Mouse (Mus musculus) stomach, embryonic 16.5 days (tissue): ENCODE data around the gene Cmtm4. TPM values are rescaled to one million over a fixed set of nuclear protein-coding genes. Genes with fewer than 3 reads are reported as not detected.
"Not testable (repeated sequence)": the region's sequence is repeated elsewhere in the genome, so short reads cannot be mapped to it uniquely, and the experiment has no call there.

ENCODE experiments used
- ATAC-seq: fragments of 200-750 bp; cut with Nextera tagmentation; 2 replicates; pipeline ENCODE4 v1.8.0; 2017; ENCODE audit warnings: moderate number of reproducible peaks, moderate TSS enrichment; ENCODE audit not compliant: insufficient read depth, low FRiP score
- H3K27ac ChIP-seq: fragments of 300-500 bp; sonication (generic); 2 replicates; pipeline ENCODE4 v1.5.1; 2014; ENCODE audit warnings: low read length
- H3K27me3 ChIP-seq: fragments of 300-500 bp; sonication (generic); 2 replicates; pipeline ENCODE4 v1.6.1; 2014; ENCODE audit warnings: low read length, control low read depth, mixed read lengths; ENCODE audit not compliant: control insufficient read depth, insufficient read depth
- H3K36me3 ChIP-seq: fragments of 300-500 bp; sonication (generic); 2 replicates; pipeline ENCODE4 v1.6.1; 2014; ENCODE audit warnings: low read length; ENCODE audit not compliant: control insufficient read depth, insufficient read depth
- H3K4me1 ChIP-seq: fragments of 300-500 bp; sonication (generic); 2 replicates; pipeline ENCODE4 v1.6.1; 2014; ENCODE audit warnings: low read length, control low read depth, mixed read lengths; ENCODE audit not compliant: control insufficient read depth, insufficient read depth
- H3K4me2 ChIP-seq: fragments of 300-500 bp; sonication (generic); 2 replicates; pipeline ENCODE4 v1.6.1; 2014; ENCODE audit warnings: low read depth, low read length, mixed read lengths
- H3K4me3 ChIP-seq: fragments of 300-500 bp; sonication (generic); replicated peaks from 2 replicates; pipeline ENCODE4 v1.5.1; 2014; ENCODE audit warnings: mild to moderate bottlenecking, low read length
- H3K9ac ChIP-seq: fragments of 300-500 bp; sonication (generic); 2 replicates; pipeline ENCODE4 v1.6.1; 2014; ENCODE audit warnings: low read length
- H3K9me3 ChIP-seq: fragments of 300-500 bp; sonication (generic); replicated peaks from 2 replicates; pipeline ENCODE4 v1.6.1; 2016; ENCODE audit warnings: low read length, control low read depth; ENCODE audit not compliant: control insufficient read depth
- WGBS: fragments of 180-500 bp; shearing (Covaris S2); extraction: QIAGEN DNeasy Blood & Tissue Kit; methylation state at CpG from one replicate; pipeline ENCODE4 v1.1.7; 2014; 5-methylcytosine and 5-hydroxymethylcytosine counted together
- polyA plus RNA-seq: library from polyadenylated mRNA; unstranded; fragments of >200 nt; fragmentation: Nextera tagmentation; extraction: Ambion mirVana; gene quantifications from 2 replicates; pipeline ENCODE4 v1.2.1, GENCODE M21; 2015

The Cmtm4 gene
- polyA plus RNA-seq, 1 experiment from 2014 or later, result 4.3 TPM

DNA sequence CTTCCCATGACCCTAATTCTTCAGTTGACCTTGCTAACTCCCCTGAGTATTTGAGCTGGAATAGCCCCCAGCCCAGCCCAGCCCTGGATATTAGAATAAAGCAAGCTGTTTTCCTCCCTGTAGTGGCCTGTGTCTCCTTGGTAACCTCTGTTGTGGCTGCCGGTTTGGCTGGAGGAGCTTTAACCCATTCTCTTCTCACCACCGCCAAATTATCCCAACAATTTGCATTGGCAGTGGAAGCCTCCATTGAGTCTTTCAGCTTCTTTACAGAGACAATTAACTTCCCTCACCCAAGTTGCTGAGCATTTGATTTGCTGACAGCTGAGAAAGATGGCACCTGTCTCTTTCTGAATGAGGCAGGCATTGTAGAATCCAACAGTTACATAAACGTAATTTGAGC, 94.0 kb downstream of the Cmtm4 start:
- H3K4me3 ChIP-seq, H3K36me3 ChIP-seq, H3K4me1 ChIP-seq, ATAC-seq, H3K9ac ChIP-seq, H3K27me3 ChIP-seq, H3K9me3 ChIP-seq, H3K4me2 ChIP-seq, H3K27ac ChIP-seq: not testable (repeated sequence)
- 20% methylated on average over 3 of the region's 3 CpGs for WGBS

Other genes starting within 250 kb of the Cmtm4 start
- gene Bean1, start 225.4 kb downstream of the Cmtm4 start, polyA plus RNA-seq, result 1.1 and 1.2 TPM in 2 replicates
- 15.1 and 16.5 TPM in 2 replicates for gene Tk2, start 147.2 kb downstream of the Cmtm4 start, polyA plus RNA-seq
- 34.4 and 38.7 TPM in 2 replicates for gene Cklf, start 144.9 kb downstream of the Cmtm4 start, polyA plus RNA-seq
- not detected in 2 replicates for gene Cmtm2a, start 102.6 kb downstream of the Cmtm4 start, polyA plus RNA-seq
- not detected in 2 replicates for gene Gm45711, start 85.7 kb downstream of the Cmtm4 start, polyA plus RNA-seq
- gene Cmtm1, start 85.7 kb downstream of the Cmtm4 start, polyA plus RNA-seq, result not detected in 2 replicates
- gene Gm11020, start 74.2 kb downstream of the Cmtm4 start, polyA plus RNA-seq, result not detected in 2 replicates
- not detected in 2 replicates for gene Cmtm2b, start 73.6 kb downstream of the Cmtm4 start, polyA plus RNA-seq
- gene Cmtm3, start 56.4 kb downstream of the Cmtm4 start, polyA plus RNA-seq, result 120 and 129 TPM in 2 replicates
- gene Dync1li2, start 47.2 kb upstream of the Cmtm4 start, polyA plus RNA-seq, result 63.5 and 67.6 TPM in 2 replicates
- 0.14 and 0.20 TPM in 2 replicates for gene Terb1, start 114.1 kb upstream of the Cmtm4 start, polyA plus RNA-seq
- 86.4 and 89.4 TPM in 2 replicates for gene Nae1, start 138.8 kb upstream of the Cmtm4 start, polyA plus RNA-seq
- gene Car7, start 138.9 kb upstream of the Cmtm4 start, polyA plus RNA-seq, result 1.5 and 1.6 TPM in 2 replicates
- 13.3 and 14.1 TPM in 2 replicates for gene Pdp2, start 195.6 kb upstream of the Cmtm4 start, polyA plus RNA-seq
- 1.6 and 2.0 TPM in 2 replicates for gene Cdh16, start 228.6 kb upstream of the Cmtm4 start, polyA plus RNA-seq
- 9.2 and 14.4 TPM in 2 replicates for gene Rrad, start 235.5 kb upstream of the Cmtm4 start, polyA plus RNA-seq
- gene Ciao2b, start 246.2 kb upstream of the Cmtm4 start, polyA plus RNA-seq, result 92.6 and 93.6 TPM in 2 replicates